Mouse (Mus musculus): ENCODE measurements around the gene Map3k20. TPM values are rescaled to one million over a fixed set of nuclear protein-coding genes. Genes with fewer than 3 reads are reported as not detected.

Gene Map3k20
- 10 to 100 TPM in 1 of 2 experiments, 1 to 10 TPM in 1; 9.8 to 10.8 TPM for total RNA-seq (2021)
- long read RNA-seq, experiment 1, full-length matches to known transcripts = 3 of 5 reads
- long read RNA-seq, experiment 1, partial matches to known transcripts = 0 of 5 reads
- long read RNA-seq, experiment 1, other reads (novel, unspliced or antisense) = 2 of 5 reads
- long read RNA-seq, experiment 2, partial matches to known transcripts = 0 of 5 reads
- long read RNA-seq, experiment 2, other reads (novel, unspliced or antisense) = 5 of 5 reads

DNA sequence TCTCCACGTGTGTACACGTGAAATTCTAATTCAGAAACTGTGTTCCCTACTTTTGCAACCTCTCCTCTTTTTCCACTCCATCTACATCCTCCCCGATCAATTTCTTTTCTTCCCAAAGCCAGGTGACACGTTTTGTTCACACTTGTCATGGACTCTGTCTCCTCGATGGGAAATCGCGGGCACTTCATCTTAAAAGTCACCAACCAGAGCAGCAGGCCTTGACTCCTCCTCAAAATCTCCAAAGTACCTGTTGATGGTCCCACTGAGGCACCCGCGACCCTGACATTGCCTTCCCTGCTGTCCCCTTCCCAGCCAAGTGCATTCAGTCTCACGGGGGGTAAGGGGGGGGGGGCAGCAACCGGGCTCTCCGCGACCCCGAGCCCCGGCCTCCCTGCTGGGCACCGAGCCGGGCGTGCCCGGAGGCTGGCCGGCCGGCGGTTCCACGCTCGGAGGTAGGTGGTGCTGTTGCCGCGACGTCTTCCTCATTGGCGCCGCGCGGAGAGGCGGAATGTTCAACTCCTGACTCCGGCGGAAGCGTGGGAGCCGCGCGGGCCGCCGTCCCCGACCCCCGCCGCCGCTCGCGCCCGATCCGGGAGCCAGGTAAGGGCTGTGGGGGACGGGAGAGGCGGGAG is at the start of gene Map3k20:
Map3k20 (plus strand) TSS at position 382 of the 632 bp plus-strand sequence.
- H3K4me3 ChIP-seq = peak within 1 kb of the TSS; percentile 77
- intact Hi-C loops (cut with DNase I) = no loop called here
- peak; percentile 53 for TF ChIP-seq CTCF (IDR thresholded peaks at IDR 0.05)
- DNase-seq (ENCODE audit: extremely low spot score in 1 of 2, low spot score in 2 of 2) = peak; percentile 56 to 58
- H3K27ac ChIP-seq = peak within 1 kb of the TSS; percentile 53

- no peak for DNase-seq (ENCODE audit: extremely low spot score in 1 of 2, low spot score in 2 of 2)
- no peak for TF ChIP-seq CTCF (IDR thresholded peaks at IDR 0.05)
- H3K27ac ChIP-seq = no peak overlapping the region
- H3K4me3 ChIP-seq = no peak overlapping the region
- intact Hi-C loops (cut with DNase I) = loop anchor here (5.0 kb wide), 1 partner anchor 59 kb away; no protein-coding TSS in a partner anchor
Measured at GRCm38 (mm10) chr2:72238421-72238820, 47.0 kb upstream of the Map3k20 start.

GRCm38 (mm10) chr2:72238925-72239324 is 46.5 kb upstream of the Map3k20 start:
- intact Hi-C loops (cut with DNase I) = loop anchor here (5.0 kb wide), 1 partner anchor 58 kb away; no protein-coding TSS in a partner anchor
- H3K4me3 ChIP-seq = no peak overlapping the region
- H3K27ac ChIP-seq = no peak overlapping the region
- no peak for DNase-seq (ENCODE audit: extremely low spot score in 1 of 2, low spot score in 2 of 2)
- no peak for TF ChIP-seq CTCF (IDR thresholded peaks at IDR 0.05)

- H3K27ac ChIP-seq = no peak overlapping the region
- intact Hi-C loops (cut with DNase I) = loop anchor here (5.0 kb wide), 1 partner anchor 58 kb away; no protein-coding TSS in a partner anchor
- no peak for TF ChIP-seq CTCF (IDR thresholded peaks at IDR 0.05)
- DNase-seq (ENCODE audit: extremely low spot score in 1 of 2, low spot score in 2 of 2) = no peak
- no peak overlapping the region for H3K4me3 ChIP-seq
Measured at GRCm38 (mm10) chr2:72239456-72239855, 46.0 kb upstream of the Map3k20 start.

DNA sequence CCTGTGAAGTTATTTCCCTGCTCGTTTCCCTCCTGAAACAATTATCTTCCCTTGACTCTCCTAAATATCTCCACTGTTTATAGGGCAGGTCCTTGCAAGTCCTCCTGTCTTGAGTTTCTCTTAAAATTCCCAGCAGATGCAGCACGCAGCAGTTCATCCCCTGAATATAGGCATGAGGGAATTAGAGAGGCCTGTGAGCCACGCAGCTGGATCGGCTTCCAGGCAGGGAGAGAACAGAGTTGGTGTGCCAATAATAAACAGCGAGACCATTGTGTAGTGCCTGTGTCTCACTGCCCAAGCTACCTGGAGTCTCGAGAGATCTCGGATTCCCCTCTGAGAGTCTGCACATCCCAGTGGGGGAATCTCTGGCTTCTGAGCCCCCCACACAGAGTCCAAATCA is 45.4 kb upstream of the Map3k20 start:
- H3K4me3 ChIP-seq = no peak overlapping the region
- no peak overlapping the region for H3K27ac ChIP-seq
- no peak for DNase-seq (ENCODE audit: extremely low spot score in 1 of 2, low spot score in 2 of 2)
- intact Hi-C loops (cut with DNase I) = loop anchor here (5.0 kb wide), 1 partner anchor 57 kb away; no protein-coding TSS in a partner anchor
- no peak for TF ChIP-seq CTCF (IDR thresholded peaks at IDR 0.05)

GRCm38 (mm10) chr2:72240691-72241090 is 44.7 kb upstream of the Map3k20 start:
- DNase-seq (ENCODE audit: extremely low spot score in 1 of 2, low spot score in 2 of 2) = no peak
- intact Hi-C loops (cut with DNase I) = no loop called here
- TF ChIP-seq CTCF (IDR thresholded peaks at IDR 0.05) = no peak
- Histone ChIP-seq H3K27ac (no peak overlapping the region), H3K4me3 (no peak overlapping the region)

- no peak for TF ChIP-seq CTCF (IDR thresholded peaks at IDR 0.05)
- Histone ChIP-seq H3K27ac (no peak overlapping the region), H3K4me3 (no peak overlapping the region)
- no peak for DNase-seq (ENCODE audit: extremely low spot score in 1 of 2, low spot score in 2 of 2)
- intact Hi-C loops (cut with DNase I) = no loop called here
Measured at GRCm38 (mm10) chr2:72241714-72242472, 43.5 kb upstream of the Map3k20 start.

GRCm38 (mm10) chr2:72242910-72243675 is 42.3 kb upstream of the Map3k20 start:
- intact Hi-C loops (cut with DNase I) = no loop called here
- H3K4me3 ChIP-seq = no peak overlapping the region
- TF ChIP-seq CTCF (IDR thresholded peaks at IDR 0.05) = no peak
- DNase-seq (ENCODE audit: extremely low spot score in 1 of 2, low spot score in 2 of 2) = no peak
- H3K27ac ChIP-seq = no peak overlapping the region

DNA sequence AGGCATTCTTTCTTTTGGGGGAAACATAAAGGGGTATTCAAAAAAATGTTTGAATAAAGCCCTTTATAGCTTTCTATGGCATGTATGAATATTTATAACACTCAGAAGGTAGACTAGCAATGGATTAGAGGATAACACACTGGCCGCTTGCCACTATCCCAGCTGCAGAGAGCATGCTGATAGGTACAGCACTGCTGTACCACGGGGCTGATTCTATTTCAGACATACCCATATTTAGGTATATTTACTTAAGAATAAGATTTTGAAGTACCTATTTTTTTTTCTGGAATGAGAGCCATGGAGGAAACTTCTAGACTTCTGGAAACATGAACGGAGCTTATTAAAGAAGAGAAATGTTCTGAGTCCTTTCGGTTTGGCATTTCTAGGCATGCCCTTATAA is 39.8 kb upstream of the Map3k20 start:
- intact Hi-C loops (cut with DNase I) = no loop called here
- TF ChIP-seq CTCF (IDR thresholded peaks at IDR 0.05) = no peak
- no peak for DNase-seq (ENCODE audit: extremely low spot score in 1 of 2, low spot score in 2 of 2)
- Histone ChIP-seq H3K27ac (no peak overlapping the region), H3K4me3 (no peak overlapping the region)

GRCm38 (mm10) chr2:72246376-72246775 is 39.1 kb upstream of the Map3k20 start:
- intact Hi-C loops (cut with DNase I) = no loop called here
- Histone ChIP-seq H3K27ac (no peak overlapping the region), H3K4me3 (no peak overlapping the region)
- no peak for DNase-seq (ENCODE audit: extremely low spot score in 1 of 2, low spot score in 2 of 2)
- TF ChIP-seq CTCF (IDR thresholded peaks at IDR 0.05) = no peak

- DNase-seq (ENCODE audit: extremely low spot score in 1 of 2, low spot score in 2 of 2) = no peak
- intact Hi-C loops (cut with DNase I) = no loop called here
- no peak overlapping the region for H3K4me3 ChIP-seq
- H3K27ac ChIP-seq = no peak overlapping the region
- TF ChIP-seq CTCF (IDR thresholded peaks at IDR 0.05) = no peak
Measured at GRCm38 (mm10) chr2:72247819-72248218, 37.6 kb upstream of the Map3k20 start.
